Mouse (Mus musculus) Patski (cell line): ENCODE measurements around the gene 1700125H20Rik. TPM values are rescaled to one million over a fixed set of nuclear protein-coding genes. Genes with fewer than 3 reads are reported as not detected.
A peak's percentile ranks its signal among the peaks of the same experiment; 100 is the strongest.

Experiments
- ATAC-seq: fragments of 100-300 bp; one replicate; pipeline ENCODE4 v1.8.0; 2021
- CTCF ChIA-PET: fragments of 350-600 bp; sonication (Branson Sonifier 250); formaldehyde crosslinking; loops from one replicate; lab custom pipeline; 2022; ENCODE audit warnings: inconsistent platforms; lab: Charles Lee
- POLR2A ChIA-PET: fragments of 350-600 bp; sonication (Branson Sonifier 250); formaldehyde crosslinking; loops from one replicate; lab custom pipeline; 2022; ENCODE audit warnings: antibody characterized with exemption, inconsistent platforms; lab: Charles Lee
- DNase-seq: peaks from one replicate; pipeline ENCODE4 v3.0.0-alpha.2; 2011; ENCODE audit warnings: low read depth, low spot score
- H3K27me3 ChIP-seq: fragments of 371-371 bp; one replicate; pipeline ENCODE4 v1.5.1; 2021
- CTCF ChIP-seq: fragments of 100-300 bp; IDR thresholded peaks from one replicate; pipeline ENCODE4 v1.5.1; 2021
- in situ Hi-C: fragments of 300-500 bp; cut with MboI; formaldehyde crosslinking; loops from 3 replicates; pipeline ENCODE4 v1.11.1; 2018; ENCODE audit warnings: low pct_unique_long_range_greater_than_20kb, mixed read lengths
- polyA plus RNA-seq: library from polyadenylated mRNA; unstranded; gene quantifications from one replicate; pipeline ENCODE4 v1.2.3, GENCODE M21; 2021

Gene 1700125H20Rik
- polyA plus RNA-seq, 1 experiment from 2014 or later: 0.09 TPM

DNA sequence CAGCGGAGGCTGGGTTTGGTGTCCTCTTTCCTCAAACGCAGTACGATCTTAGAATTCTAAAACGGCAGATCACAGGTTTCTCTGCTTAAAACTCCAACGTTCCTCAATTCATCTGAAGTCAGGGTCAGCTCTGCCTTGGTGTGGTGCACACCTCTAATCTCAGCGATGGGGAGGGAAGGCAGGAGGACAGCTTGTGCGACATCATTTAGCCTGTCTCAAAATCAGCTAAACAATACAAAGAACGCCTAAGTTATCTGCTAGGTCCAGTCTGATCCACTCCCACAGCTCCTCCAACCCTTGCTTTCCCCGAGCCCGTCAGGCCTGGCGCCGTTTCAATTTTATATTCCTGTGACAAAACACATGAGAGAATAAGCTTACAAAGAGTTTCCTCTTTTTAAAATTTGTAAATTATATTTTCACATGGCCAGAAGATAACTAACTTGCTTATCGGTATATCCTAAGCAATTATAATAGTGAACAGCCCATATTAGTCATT lies 13.1 kb downstream of the 1700125H20Rik start:
- in situ Hi-C loops: no loop called here
- no peak for ATAC-seq
- TF ChIP-seq CTCF: no peak
- CTCF ChIA-PET: interaction anchor here (1.2 to 2.3 kb wide), 4 partner anchors 8 to 78 kb away, joined by 4 to 11 read pairs (median 5); no protein-coding TSS in a partner anchor
- H3K27me3 ChIP-seq: no peaks in the 10 kb centered on the region
- no peak for DNase-seq
- POLR2A ChIA-PET: interaction anchor here (0.7 kb wide), 1 partner anchor 19 kb away, joined by 3 read pairs; no protein-coding TSS in a partner anchor

DNA sequence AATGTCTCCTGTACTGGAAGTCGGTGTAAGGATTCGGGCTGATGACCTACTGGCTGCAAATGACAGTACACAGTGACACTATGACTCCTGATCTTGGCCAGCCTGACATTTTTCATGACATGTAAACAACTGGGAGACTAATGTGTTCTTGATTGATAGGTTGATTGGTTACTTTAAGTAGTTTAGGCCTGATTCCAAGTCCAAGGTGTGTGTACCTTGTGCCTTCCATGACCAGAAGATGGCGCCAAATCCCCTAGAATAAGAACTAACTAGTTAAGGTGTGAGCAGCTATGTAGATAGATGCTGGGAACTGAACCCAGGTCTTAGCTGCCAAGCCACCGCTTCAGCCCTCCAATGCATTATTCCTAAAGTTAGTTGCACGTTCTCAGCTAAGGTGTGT lies 13.9 kb downstream of the 1700125H20Rik start:
- POLR2A ChIA-PET: no interaction called here
- DNase-seq (peak; percentile 12), ATAC-seq (no peak)
- CTCF ChIA-PET: interaction anchor here (0.6 to 2.3 kb wide), 6 partner anchors 8 to 150 kb away, joined by 3 to 11 read pairs (median 4); partner anchors contain the start of gene 1700125H20Rik
- H3K27me3 ChIP-seq: no peaks in the 10 kb centered on the region
- in situ Hi-C loops: no loop called here
- peak; percentile 65 for TF ChIP-seq CTCF

DNA sequence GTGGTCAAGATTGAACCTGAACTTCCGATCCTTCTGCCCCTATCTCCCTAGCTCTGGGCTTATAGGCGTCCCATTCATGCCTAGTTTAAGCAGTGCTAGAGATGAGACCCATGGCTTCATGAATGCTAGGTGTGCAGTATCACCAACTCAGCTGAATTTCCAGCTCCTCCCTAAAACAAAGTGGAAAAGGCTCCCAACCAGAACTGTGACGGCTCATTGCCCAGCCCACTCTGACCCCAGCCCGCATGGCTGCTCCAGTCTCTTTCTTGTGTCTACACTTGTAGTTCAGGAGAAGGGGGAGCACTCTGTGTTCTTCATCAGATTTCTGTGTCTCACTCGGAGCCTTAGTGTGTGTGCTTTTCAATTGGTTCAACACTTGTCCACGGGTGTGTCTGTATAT lies 14.6 kb downstream of the 1700125H20Rik start:
- CTCF ChIA-PET: interaction anchor here (0.6 to 2.3 kb wide), 6 partner anchors 9 to 149 kb away, joined by 3 to 11 read pairs (median 4); partner anchors contain the start of gene 1700125H20Rik
- no peak for TF ChIP-seq CTCF

DNA sequence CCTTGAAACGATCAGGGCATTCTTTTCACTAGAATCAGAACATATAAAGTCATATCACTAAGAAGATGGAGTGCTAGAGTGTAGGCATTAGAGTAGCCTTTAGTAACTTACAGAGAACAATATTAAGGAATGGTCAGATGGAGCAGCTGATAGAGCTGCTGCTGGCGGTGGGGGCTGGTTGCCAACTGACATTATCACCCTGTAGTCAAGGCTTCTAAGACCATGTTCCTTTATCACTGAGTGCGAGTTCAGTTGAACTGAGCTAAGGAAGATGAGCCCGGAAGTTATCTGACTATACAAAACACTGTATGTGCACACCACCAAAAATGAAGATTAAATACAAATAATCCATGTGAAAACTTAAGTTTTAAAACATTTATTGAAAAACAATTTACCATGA lies 18.9 kb downstream of the 1700125H20Rik start:
- no peaks in the 10 kb centered on the region for H3K27me3 ChIP-seq
- CTCF ChIA-PET: interaction anchor here (1.2 kb wide), 2 partner anchors 13 to 19 kb away, joined by 3 to 4 read pairs; partner anchors contain the start of gene 1700125H20Rik
- no peak for ATAC-seq
- POLR2A ChIA-PET: interaction anchor here (0.7 kb wide), 1 partner anchor 13 kb away, joined by 3 read pairs; no protein-coding TSS in a partner anchor
- in situ Hi-C loops: no loop called here
- DNase-seq: no peak
- no peak for TF ChIP-seq CTCF

More for the DNA sequence above, 14.6 kb downstream of the 1700125H20Rik start:
- in situ Hi-C loops: no loop called here
- ATAC-seq (no peak), DNase-seq (no peak)
- H3K27me3 ChIP-seq: no peaks in the 10 kb centered on the region
- POLR2A ChIA-PET: interaction anchor here (0.6 kb wide), 1 partner anchor 35 kb away, joined by 4 read pairs; no protein-coding TSS in a partner anchor

DNA sequence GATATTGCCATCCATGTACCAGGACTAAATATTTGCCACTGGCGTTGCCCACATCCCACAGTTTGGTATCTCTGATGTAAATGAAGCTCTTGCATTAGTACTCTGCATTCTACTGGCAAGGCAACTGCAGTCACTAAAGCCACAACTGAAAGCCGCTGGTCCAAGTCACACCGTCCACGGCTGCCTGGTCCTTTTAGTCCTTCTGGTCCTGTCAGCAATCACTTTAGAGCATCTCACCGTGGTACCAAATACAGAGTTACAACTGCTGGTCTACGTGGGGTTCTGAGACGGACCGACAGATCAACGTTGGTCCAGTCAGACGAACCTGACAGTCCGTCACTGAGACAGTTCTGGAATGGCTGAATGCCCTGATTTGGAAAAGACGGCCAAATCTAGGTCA lies 20.5 kb downstream of the 1700125H20Rik start:
- in situ Hi-C loops: no loop called here
- H3K27me3 ChIP-seq: no peaks in the 10 kb centered on the region
- no peak for TF ChIP-seq CTCF
- ATAC-seq (no peak), DNase-seq (no peak)
- CTCF ChIA-PET: no interaction called here
- POLR2A ChIA-PET: no interaction called here

DNA sequence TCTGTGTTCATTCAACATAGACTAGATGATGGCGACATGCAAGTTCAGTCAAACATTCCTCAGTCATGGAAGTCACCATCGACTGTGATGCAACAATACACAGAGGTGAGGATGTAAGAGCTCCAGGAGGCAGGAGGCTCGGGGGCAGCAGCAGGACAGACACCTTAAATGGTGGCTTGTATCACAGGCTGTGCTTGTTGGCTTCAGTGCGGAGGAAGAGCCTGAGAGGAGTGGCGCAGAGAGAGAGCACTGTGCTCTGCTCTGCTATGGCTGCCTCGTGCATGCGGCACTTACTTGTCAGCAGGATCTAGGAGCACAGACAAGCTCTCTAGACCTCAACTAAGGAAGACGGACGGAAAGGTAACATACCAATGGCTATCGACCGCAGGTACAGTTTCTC lies 24.0 kb downstream of the 1700125H20Rik start:
- DNase-seq (no peak), ATAC-seq (no peak)
- POLR2A ChIA-PET: no interaction called here
- no peak for TF ChIP-seq CTCF
- in situ Hi-C loops: no loop called here
- H3K27me3 ChIP-seq: no peaks in the 10 kb centered on the region
- CTCF ChIA-PET: interaction anchor here (0.8 to 2.4 kb wide), 2 partner anchors 12 to 67 kb away, joined by 3 to 10 read pairs; no protein-coding TSS in a partner anchor

DNA sequence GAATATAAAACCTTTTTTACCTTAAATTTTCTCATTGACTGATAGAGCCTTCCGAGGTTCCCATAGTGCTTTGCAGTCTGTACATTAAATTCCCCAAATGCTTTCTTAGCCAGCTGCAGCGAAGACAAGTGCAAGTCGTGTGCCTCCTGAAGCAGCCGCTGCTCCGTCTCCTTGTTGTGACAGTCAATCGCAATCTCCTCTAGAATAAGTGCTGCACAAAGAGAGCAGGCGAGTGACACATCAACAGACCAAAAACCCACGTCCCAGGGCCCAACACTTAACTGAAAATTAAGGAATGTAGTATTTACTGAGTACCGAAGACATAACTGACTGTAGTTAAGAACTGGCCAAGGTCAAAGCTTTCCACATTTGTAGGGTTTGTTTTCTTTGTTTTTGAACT lies 25.8 kb downstream of the 1700125H20Rik start:
- DNase-seq (no peak), ATAC-seq (no peak)
- in situ Hi-C loops: no loop called here
- POLR2A ChIA-PET: no interaction called here
- CTCF ChIA-PET: interaction anchor here (1.3 to 2.4 kb wide), 3 partner anchors 9 to 65 kb away, joined by 4 to 10 read pairs (median 4); partner anchors contain the start of gene 1700125H20Rik
- no peaks in the 10 kb centered on the region for H3K27me3 ChIP-seq
- no peak for TF ChIP-seq CTCF

DNA sequence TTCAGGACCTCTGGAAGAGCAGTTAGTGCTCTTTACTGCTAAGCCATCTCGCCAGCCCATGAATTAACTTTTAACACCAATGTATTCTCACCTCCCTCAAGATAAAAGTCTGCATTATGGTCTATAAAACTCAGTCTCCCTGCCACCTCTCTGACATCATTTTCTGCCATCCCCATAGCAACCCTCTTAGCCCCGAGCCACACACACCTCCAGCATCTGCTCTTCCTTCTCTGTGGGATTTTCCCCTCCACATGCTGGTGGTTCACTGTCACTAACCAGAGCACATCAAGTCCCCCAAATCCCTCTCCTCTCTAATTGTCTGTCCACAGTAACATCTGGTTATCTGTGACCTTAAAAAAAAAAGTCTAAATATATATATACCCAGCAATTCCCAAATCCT lies 28.7 kb downstream of the 1700125H20Rik start:
- no peak for ATAC-seq
- ChIA-PET CTCF (no interaction called here), POLR2A (interaction anchor here (1.0 kb wide), 1 partner anchor 35 kb away, joined by 3 read pairs; no protein-coding TSS in a partner anchor)
- no peak for TF ChIP-seq CTCF
- in situ Hi-C loops: no loop called here
- no peaks in the 10 kb centered on the region for H3K27me3 ChIP-seq
- DNase-seq: no peak

DNA sequence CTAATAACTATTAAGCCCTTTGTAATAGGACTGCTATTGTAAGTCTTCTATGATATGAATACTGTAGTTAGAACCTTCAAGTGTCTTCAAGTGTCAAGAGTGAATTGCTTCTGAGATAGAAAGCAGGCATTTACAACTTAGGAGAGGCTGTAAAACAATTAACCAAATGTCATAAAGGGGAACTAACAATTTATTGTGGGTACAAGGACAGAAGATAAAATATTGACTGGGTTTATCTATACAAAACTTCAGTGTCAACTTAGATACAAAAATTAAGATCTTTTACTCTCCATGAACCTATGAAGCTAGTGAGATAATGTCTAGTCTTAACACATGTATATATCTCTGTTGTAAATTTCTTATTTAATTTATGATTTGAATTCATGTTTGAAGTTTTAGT lies 36.0 kb downstream of the 1700125H20Rik start:
- no peak for ATAC-seq

DNA sequence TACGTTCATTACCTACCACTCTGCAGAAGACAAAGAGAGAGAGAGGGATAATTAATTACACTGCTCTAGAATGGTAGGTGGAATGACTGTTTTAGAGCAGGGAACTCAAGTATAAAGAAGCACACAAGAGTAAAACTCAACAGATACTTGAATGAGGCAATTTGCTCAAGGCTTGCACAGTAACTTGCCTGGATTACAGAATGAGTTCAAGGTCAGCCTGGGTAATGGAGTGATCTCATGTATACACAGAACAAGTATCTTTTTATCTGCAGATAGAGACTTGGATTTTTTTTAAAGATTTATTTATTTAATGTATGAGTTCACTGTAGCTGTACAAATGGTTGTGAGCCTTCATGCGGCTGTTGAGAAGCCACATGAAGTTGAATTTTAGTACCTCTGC lies 40.9 kb downstream of the 1700125H20Rik start:
- TF ChIP-seq CTCF: no peak
- CTCF ChIA-PET: no interaction called here
- DNase-seq: no peak
- in situ Hi-C loops: no loop called here
- H3K27me3 ChIP-seq: no peaks in the 10 kb centered on the region
- ATAC-seq: no peak
- POLR2A ChIA-PET: no interaction called here

More for the DNA sequence above, 36.0 kb downstream of the 1700125H20Rik start:
- H3K27me3 ChIP-seq: no peaks in the 10 kb centered on the region
- ChIA-PET CTCF (interaction anchor here (0.8 kb wide), 1 partner anchor 12 kb away, joined by 3 read pairs; no protein-coding TSS in a partner anchor), POLR2A (no interaction called here)
- TF ChIP-seq CTCF: no peak
- DNase-seq: no peak
- in situ Hi-C loops: no loop called here

DNA sequence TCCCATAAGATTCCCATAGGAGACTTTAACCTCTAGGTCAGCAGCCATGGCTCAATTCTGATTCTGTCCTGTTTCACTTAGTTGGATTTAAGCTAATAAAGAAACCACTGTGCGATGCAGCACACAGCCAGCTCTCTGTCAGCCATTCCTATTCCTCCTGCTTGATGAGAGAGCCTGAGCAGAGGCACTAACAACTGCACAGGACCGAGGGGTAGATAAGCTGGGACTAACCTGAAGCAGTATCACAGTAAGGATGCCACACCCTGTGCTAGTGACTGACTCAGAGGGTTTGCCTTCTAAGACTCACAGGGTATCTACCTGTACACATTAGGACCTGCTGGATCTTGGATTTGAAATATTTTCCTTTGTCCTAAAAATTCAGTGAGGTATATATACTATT lies 43.0 kb downstream of the 1700125H20Rik start:
- DNase-seq: no peak
- CTCF ChIA-PET: no interaction called here
- TF ChIP-seq CTCF: no peak
- in situ Hi-C loops: no loop called here
- POLR2A ChIA-PET: interaction anchor here (0.5 to 1.1 kb wide), 3 partner anchors 10 to 51 kb away, joined by 3 read pairs; no protein-coding TSS in a partner anchor
- ATAC-seq: no peak
- no peaks in the 10 kb centered on the region for H3K27me3 ChIP-seq
